Mouse (Mus musculus) layer of hippocampus, adult 2 months (tissue): ENCODE results near the gene 9230102O04Rik. TPM values are rescaled to one million over a fixed set of nuclear protein-coding genes. Genes with fewer than 3 reads are reported as not detected.

Experiments
- DNase-seq, 2 experiments: peaks; one replicate each; pipeline ENCODE4 v3.0.0; 2022; ENCODE audit warnings: low spot score in 2 of 2
- H3K27ac ChIP-seq: fragments of 200-600 bp; 2 replicates; pipeline ENCODE4 v1.8.1; 2022
- H3K4me3 ChIP-seq: fragments of 200-600 bp; 2 replicates; pipeline ENCODE4 v1.8.1; 2022; ENCODE audit warnings: mild to moderate bottlenecking
- CTCF ChIP-seq: fragments of 200-600 bp; conservative IDR thresholded peaks from 2 replicates; pipeline ENCODE4 v1.8.1; 2022; ENCODE audit warnings: antibody characterized with exemption, mild to moderate bottlenecking, moderate library complexity
- total RNA-seq, 2 experiments: library from RNA; stranded (reverse); gene quantifications; 2 replicates each; pipeline ENCODE4 v1.2.3; 2021

Gene 9230102O04Rik
- total RNA-seq, 2 experiments from 2014 or later: not detected

DNA sequence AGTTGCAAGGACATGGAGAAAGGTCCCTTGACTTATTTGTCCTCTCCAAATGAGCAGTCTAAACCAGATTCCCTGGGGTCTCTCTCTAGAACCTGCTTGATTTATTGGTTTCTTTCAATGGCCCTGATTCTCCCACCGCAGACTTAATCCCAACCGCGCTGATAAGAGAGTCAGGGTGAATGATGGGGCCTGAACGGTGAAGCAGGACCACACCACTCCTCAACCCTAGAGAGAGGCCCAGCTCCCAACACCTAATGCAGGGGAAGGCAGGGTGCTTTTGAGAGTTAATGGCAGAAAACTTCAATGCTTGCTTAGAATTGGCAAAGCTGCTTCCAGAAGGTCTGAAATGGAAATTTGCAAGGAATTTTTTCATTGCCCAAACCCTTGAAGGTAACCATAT lies 14.1 kb downstream of the 9230102O04Rik start:
- Histone ChIP-seq H3K4me3 (no peak overlapping the region), H3K27ac (no peak overlapping the region)
- DNase-seq: no peak
- no peak for TF ChIP-seq CTCF

DNA sequence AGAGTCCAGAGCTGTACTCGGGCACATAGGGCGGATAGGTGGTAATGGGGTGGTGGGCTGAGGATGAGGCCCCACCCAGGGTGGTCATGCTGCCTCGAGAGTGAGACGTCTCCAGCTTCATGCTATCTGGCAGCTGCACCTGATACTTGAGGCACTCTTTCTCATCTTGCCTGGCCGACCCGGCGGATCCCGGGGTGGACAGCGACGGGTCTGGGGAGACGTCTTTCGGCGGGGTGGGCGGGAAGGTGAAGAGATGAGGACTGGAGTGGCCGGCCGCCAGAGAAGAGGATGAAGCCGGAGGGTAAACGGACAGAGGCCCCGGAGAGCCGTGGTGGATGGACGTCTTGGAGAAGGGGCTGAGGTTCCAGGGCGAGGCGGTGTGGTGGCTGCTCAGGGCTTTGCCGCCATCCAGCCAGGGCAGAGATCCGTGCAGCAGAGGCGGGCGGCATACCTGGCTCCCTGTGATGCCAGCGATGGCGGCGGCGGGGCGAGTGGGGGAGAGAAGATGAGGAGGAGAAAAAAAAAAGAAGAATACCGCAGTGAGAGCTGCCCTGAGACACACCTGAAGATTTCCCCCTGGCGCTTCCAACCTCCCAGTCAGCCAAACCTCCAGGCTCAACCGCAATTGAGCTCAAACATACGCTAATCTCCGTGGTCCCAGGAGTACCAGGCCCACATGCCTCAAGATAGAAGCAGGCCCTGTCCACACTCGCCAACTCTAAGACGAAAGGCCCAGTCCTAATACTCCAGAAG lies 14.7 kb downstream of the 9230102O04Rik start:
- Histone ChIP-seq H3K4me3 (no peak overlapping the region), H3K27ac (no peak overlapping the region)
- no peak for TF ChIP-seq CTCF
- DNase-seq: no peak

DNA sequence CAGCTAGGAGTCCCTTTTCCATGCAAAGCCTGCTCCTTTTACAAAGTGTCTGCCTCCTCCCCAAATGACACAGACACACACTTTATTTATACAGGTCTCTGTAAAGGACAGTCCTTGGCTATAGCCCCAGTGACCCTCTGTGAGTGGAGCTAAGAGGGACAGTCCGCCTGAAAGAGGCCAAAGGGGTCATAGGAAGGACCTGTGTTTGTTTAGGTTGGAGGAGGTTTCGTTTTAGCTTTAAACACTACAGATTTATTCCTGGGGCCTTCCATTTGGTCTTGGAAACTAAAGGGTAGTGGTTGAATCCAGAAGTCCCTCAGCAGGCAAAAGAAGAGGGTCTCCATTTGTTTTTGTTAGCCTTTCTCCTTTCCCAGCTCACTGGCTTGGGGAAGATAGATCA lies 15.6 kb downstream of the 9230102O04Rik start:
- H3K27ac ChIP-seq: no peak overlapping the region
- no peak for DNase-seq
- no peak overlapping the region for H3K4me3 ChIP-seq
- TF ChIP-seq CTCF: no peak

DNA sequence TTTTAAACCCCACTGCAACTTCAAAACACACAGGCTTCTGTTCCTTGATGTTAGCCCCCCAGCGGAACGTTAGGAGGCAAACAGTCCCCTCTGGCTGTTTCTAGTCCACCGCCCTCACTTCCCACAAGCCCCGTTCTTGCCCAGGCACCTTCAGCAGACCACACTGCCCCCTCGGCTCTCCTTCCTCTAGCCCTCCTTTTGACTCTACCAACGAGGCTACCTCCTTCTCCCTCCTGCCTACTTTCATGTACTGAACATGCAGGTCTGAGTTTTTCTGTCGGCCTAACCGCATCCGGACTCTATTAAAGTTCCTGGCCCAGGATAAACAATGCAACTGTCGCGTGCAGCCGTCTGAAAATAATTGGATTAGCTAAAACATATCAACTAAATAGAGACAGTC lies 16.7 kb downstream of the 9230102O04Rik start:
- Histone ChIP-seq H3K27ac (no peak overlapping the region), H3K4me3 (no peak overlapping the region)
- no peak for TF ChIP-seq CTCF
- no peak for DNase-seq

DNA sequence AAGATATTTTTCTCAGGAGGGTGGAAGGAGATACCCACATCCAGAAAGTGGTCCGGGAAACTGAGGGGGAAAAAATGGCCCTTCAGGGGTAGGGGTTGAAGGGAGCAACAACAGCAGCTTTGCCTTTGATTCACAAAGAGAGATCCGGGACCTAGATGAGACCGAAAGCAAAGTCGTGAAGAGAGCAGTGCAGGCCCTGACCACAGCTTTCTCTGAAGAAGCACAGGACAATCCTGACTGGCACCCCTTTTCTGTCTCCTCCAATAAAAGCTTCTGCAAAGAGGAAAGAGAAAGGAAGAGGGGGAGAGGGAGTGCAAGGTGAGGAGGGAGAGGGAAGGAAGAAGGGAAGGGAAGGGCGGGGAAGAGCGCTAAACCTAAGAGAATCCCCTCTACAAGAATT lies 17.5 kb downstream of the 9230102O04Rik start:
- TF ChIP-seq CTCF: no peak
- no peak overlapping the region for H3K4me3 ChIP-seq
- no peak for DNase-seq
- H3K27ac ChIP-seq: no peak overlapping the region

DNA sequence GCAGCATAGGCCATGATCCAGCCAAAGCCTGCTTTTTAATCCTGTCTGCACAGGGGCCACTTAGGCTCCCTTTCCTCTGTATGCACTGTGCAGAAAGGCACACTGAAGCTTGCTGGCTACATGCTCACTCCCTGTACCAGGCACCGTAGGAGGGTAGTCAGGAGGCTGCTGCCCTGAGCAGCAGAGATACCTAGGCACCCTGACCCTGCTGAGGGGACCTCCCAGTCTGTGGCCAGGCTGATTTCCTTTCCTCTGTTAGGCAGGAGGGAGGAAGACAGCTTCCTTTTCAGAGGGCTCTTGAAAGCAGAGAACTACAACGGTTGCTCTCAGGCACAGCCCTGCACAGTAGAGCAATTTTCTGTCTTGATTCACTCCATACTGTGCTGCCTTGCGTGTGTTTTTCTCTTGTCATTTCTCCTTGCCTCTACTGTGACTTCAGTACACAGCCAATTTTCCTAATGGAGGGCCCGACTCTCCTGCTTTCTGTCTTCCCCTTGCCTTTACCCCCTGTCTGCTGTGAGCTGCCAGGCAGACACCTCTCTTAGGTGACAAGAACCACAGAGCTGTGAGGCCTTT lies 18.1 kb downstream of the 9230102O04Rik start:
- H3K4me3 ChIP-seq: no peak overlapping the region

DNA sequence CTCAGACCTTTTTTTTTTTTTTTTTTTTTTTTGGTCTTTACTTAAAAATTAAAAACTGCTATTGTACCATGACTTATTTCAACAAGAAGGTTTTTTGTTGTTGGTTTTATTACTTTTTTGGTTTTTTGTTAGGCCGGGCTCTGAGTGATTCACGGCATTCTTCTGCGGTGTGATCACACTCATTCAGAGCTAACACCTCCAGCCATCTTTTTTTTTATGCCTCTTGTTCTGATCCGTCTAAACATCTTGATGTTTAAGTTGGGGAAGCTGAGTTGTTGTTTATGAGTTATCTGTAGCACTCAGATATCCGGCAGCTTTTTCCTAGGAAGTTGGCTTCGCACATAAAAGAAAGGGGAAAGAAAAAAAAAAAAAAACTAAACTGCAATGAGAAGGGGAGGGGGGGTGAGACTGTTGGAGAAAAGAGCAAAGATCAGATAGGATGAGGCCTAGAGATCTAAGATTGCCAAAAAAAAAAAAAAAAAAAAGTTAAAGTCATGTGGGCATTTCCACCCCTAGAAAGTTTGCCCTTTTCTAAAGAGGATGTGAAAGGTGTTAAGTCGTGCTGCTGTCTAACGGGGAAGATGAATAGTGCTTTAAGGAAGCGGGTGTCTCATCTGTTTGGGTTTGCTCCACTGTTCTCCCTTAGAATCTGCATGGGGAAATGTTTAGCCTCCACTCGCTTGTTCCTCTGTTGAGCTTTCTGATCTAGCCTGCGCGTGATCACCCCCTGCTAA lies 22.1 kb downstream of the 9230102O04Rik start:
- H3K4me3 ChIP-seq: no peak overlapping the region
- TF ChIP-seq CTCF: no peak
- no peak overlapping the region for H3K27ac ChIP-seq
- no peak for DNase-seq

More for the DNA sequence above, 18.1 kb downstream of the 9230102O04Rik start:
- no peak for DNase-seq
- no peak overlapping the region for H3K27ac ChIP-seq
- no peak for TF ChIP-seq CTCF

DNA sequence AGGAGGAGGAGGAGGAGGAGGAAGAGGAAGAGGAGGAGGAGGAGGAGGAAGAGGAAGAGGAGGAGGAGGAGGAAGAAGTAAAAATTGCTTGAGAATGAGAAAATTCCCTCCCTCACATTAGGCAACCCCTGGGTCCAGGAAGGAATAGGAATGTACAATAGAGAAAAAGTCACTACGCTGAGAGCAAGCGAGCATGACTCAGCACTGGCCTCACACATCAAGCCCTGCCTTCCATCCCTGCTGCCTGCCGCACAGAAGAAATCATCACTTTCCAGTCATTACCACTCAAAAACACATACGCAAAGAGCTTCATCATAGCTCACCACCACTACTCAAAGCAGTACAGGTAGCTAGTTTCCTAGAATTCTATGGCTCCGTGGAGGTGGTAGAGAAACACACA lies 28.6 kb downstream of the 9230102O04Rik start:
- no peak for DNase-seq
- H3K4me3 ChIP-seq: no peak overlapping the region
- TF ChIP-seq CTCF: no peak
- no peak overlapping the region for H3K27ac ChIP-seq

DNA sequence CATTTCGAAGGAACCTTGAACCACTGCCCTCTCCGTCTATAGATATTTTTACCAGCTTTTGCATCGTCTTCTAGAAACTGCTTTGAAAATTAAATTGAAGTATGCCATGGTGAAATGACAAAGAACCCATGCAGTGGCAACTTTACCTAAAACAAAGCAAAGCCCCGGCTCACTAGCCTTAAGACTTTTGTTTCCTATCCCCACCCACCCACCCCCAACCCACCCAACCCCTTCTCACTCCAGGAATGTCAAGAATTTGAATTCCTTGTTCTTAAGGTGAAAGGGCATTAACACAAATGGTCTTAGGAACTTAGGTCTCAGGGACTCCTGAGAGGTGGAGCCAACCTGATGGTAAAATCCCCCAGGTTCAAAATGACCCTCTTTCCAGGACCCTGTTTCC lies 33.5 kb downstream of the 9230102O04Rik start:
- no peak for DNase-seq
- Histone ChIP-seq H3K27ac (no peak overlapping the region), H3K4me3 (no peak overlapping the region)
- TF ChIP-seq CTCF: no peak

DNA sequence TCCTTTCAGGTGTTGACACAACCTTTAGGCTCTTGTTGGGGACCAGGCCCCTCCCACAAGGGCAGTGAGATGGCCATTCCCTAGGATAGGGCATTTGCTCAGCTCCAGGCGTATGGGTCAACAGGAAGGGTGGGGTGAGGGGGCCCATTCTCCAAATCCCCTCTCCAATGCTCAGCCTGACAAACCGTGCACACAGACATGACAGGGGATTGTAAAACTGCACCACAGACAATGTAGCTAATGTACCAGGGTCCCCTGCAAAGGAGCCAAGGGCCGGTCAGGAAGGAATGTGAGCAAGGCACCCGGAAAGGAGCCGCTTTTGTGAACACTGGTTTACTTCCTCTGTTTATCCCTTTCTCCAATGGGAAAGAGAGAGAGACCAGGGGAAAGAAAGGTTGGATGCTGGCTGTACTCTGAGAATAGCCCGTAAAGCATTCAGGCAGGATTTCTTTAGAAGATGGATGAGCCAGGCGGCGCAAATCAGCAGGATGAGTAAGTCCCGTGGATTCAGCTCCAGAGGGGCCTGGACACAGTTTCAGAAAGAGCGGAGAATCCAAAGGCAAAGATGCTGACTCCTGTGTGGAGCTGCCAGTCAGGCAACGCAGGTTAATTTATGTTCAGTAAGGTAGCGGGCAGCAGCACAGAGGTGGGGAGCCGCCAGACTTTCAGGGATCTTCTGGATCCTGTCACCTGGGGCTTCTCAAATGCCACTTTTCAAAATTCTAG lies 36.3 kb downstream of the 9230102O04Rik start:
- H3K27ac ChIP-seq: no peak overlapping the region

DNA sequence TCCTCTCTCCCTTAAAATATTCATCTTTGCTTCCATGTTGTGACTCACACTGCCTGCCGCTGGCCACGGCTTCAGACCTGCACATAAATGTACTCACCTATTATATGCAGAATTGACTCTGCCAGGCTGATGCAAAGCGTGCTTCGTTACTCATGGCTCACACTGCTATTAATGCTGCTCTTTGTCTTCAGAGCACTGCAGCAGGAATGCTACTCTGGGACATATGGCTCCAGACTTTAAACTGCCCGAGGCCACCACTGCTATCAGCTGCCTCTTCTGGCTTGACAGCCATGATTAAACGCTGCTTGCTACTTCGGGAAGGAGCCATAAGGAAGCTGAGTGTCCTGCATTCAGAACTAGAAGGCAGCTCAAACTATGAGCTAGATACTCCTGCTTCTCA lies 54.1 kb downstream of the 9230102O04Rik start:
- no peak for DNase-seq
- H3K27ac ChIP-seq: no peak overlapping the region
- no peak for TF ChIP-seq CTCF
- no peak overlapping the region for H3K4me3 ChIP-seq

More for the DNA sequence above, 36.3 kb downstream of the 9230102O04Rik start:
- TF ChIP-seq CTCF: no peak
- no peak for DNase-seq
- no peak overlapping the region for H3K4me3 ChIP-seq

DNA sequence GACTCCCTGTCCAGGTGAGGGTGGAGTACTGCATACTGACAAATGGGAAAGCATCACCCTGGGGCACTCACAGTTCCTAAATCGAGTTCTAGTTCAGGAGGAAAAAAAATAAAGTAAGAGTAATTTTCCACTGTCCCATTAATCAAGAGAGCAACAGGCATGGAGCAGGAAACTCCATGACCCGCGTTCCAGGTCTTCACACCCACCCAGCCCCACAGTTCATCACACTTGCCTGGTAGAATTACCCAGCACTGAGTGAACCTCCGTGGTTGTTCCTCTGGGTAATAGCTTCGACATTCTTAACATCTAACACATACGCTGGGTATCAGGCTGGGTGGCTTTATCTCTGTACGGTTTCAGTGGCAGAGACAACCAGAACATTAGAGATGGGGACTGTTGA lies 55.6 kb downstream of the 9230102O04Rik start:
- no peak for DNase-seq
- Histone ChIP-seq H3K27ac (no peak overlapping the region), H3K4me3 (no peak overlapping the region)
- TF ChIP-seq CTCF: no peak

Other genes starting within 250 kb of the 9230102O04Rik start
- not detected for gene 4930412O13Rik, start 8.3 kb downstream of the 9230102O04Rik start, total RNA-seq
- not detected for gene Gata3, start 494 bp upstream of the 9230102O04Rik start, total RNA-seq
- gene Taf3, start 159.1 kb upstream of the 9230102O04Rik start, total RNA-seq: 10 to 100 TPM; 13.9 to 15.4 TPM
- gene Atp5c1, start 191.0 kb upstream of the 9230102O04Rik start, total RNA-seq: 100 to 1,000 TPM; 246 to 250 TPM
- gene Kin, start 191.1 kb upstream of the 9230102O04Rik start, total RNA-seq: 10 to 100 TPM; 11.2 to 12.1 TPM
- gene Itih2, start 241.9 kb upstream of the 9230102O04Rik start, total RNA-seq: 1 to 10 TPM; 1.7 to 2.1 TPM